In the genomic region with DNA sequence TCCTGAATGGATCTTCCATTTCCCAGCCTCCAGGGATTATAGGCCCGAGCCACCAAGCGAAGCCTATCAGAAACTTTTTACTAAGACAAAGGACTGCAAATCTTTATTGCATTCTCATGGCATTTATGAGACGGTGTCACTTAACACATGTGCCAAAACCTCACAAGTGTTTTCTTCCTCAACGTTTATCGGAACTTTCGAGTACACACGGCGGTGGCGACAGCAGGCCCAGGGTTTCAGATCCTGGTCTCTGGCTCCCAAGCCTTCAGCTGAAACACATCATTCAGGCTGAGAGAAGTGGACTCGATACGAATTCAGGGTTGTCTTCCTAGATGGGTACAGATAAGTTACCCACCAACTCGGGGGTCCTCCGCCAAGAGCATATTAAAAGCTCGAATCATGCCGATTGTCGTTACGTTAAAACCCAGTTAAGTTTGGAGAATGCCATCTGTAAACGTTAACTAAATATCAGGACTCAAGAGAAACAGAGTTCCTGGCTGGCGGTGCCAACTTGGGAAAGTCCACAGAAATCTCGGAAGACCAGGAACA, we compare ENCODE assay signal across 8 mouse cellular contexts. TPM values are rescaled to one million over a fixed set of nuclear protein-coding genes. Genes with fewer than 3 reads are reported as not detected.
DNase-seq lines count a peak whose midpoint lies in the region; ATAC-seq and TF ChIP-seq lines count a peak whose summit lies in the region.

No protein-coding gene starts in this region.

- no peaks in the 10 kb centered on the region for H3K4me1 ChIP-seq in kidney, postnatal 0 days (replicated peaks; ENCODE audit: insufficient read depth, low read length)
- peaks cover 32% of the 10 kb centered on the region for H3K4me1 ChIP-seq in bone marrow macrophage, adult 2 months (ENCODE audit: control insufficient read depth, insufficient read depth, low read length)
- H3K4me1 ChIP-seq in liver, embryonic 16.5 days (ENCODE audit: control insufficient read depth, low read depth, low read length): peaks cover 3% of the 10 kb centered on the region
- H3K4me1 ChIP-seq in stomach, embryonic 15.5 days: peaks cover 4% of the 10 kb centered on the region; the same call in 1 of the 2 replicates

- no peak for TF ChIP-seq POLR2A in bone marrow macrophage, adult 2 months (IDR thresholded peaks at IDR 0.05; ENCODE audit: borderline replicate concordance, low read depth, low read length)

- ATAC-seq in kidney, postnatal 0 days (replicated peaks; ENCODE audit: low FRiP score, low read depth): no peak
- no peak for ATAC-seq in liver, embryonic 16.5 days (ENCODE audit: low read depth)
- ATAC-seq in stomach, embryonic 15.5 days (ENCODE audit: insufficient read depth, low FRiP score, low read depth): no peak

- peak overlapping the region; percentile 58 for H3K4me2 ChIP-seq in kidney, postnatal 0 days (ENCODE audit: low read length)
- peak overlapping the region; percentile 71 for H3K4me2 ChIP-seq in liver, embryonic 16.5 days (ENCODE audit: low read depth, low read length)
- peak overlapping the region; percentile 79 for H3K4me2 ChIP-seq in stomach, embryonic 15.5 days

- H3K4me3 ChIP-seq in kidney, postnatal 0 days (replicated peaks; ENCODE audit: low read depth, low read length): peak overlapping the region; percentile 92
- H3K4me3 ChIP-seq in bone marrow macrophage, adult 2 months (ENCODE audit: insufficient read depth, low read length): peak overlapping the region; percentile 93
- peak overlapping the region; percentile 74 for H3K4me3 ChIP-seq in liver, embryonic 16.5 days (ENCODE audit: low read depth, low read length)
- H3K4me3 ChIP-seq in stomach, embryonic 15.5 days (replicated peaks): peak overlapping the region; percentile 82

- H3K9me3 ChIP-seq in kidney, postnatal 0 days (replicated peaks; ENCODE audit: low read length): no peaks in the 10 kb centered on the region
- H3K9me3 ChIP-seq in liver, embryonic 16.5 days (replicated peaks; ENCODE audit: control insufficient read depth, low read length): no peaks in the 10 kb centered on the region
- H3K9me3 ChIP-seq in stomach, embryonic 15.5 days: no peaks in the 10 kb centered on the region

- no peak for DNase-seq in kidney, postnatal 0 days (ENCODE audit: low spot score)
- DNase-seq in kidney, adult 9 months: no peak
- DNase-seq in forelimb bud, embryonic 11.5 days (ENCODE audit: low read depth, low spot score): peak; percentile 9
- DNase-seq in thymus, postnatal 4 days: no peak
- DNase-seq in right cerebral cortex, postnatal 36 days (ENCODE audit: low spot score in 2 of 2): no peak

- TF ChIP-seq CTCF in kidney, postnatal 0 days (IDR thresholded peaks at IDR 0.05; ENCODE audit: low read depth): no peak
- no peak for TF ChIP-seq CTCF in bone marrow macrophage, adult 2 months (IDR thresholded peaks at IDR 0.05; ENCODE audit: low read depth, low read length)

- H3K27me3 ChIP-seq in kidney, postnatal 0 days (ENCODE audit: insufficient read depth, low read length): no peaks in the 10 kb centered on the region
- no peaks in the 10 kb centered on the region for H3K27me3 ChIP-seq in liver, embryonic 16.5 days (ENCODE audit: control insufficient read depth, insufficient read depth, low read depth, low read length)
- no peaks in the 10 kb centered on the region for H3K27me3 ChIP-seq in stomach, embryonic 15.5 days (replicated peaks)

- H3K9ac ChIP-seq in kidney, postnatal 0 days (ENCODE audit: low read depth, low read length): peak overlapping the region; percentile 89
- H3K9ac ChIP-seq in liver, embryonic 16.5 days (ENCODE audit: low read depth, low read length): peak overlapping the region; percentile 74
- peak overlapping the region; percentile 87 for H3K9ac ChIP-seq in stomach, embryonic 15.5 days

- H3K27ac ChIP-seq in kidney, postnatal 0 days: peak overlapping the region; percentile 83
- peak overlapping the region; percentile 44 for H3K27ac ChIP-seq in bone marrow macrophage, adult 2 months (ENCODE audit: insufficient read depth, low read depth, low read length)
- H3K27ac ChIP-seq in liver, embryonic 16.5 days (ENCODE audit: low read length): peak overlapping the region; percentile 57
- H3K27ac ChIP-seq in stomach, embryonic 15.5 days: peak overlapping the region; percentile 77; the same call in 1 of the 2 replicates

- H3K36me3 ChIP-seq in kidney, postnatal 0 days (ENCODE audit: insufficient read depth, low read length): 0 out of 2 replicates have a peak, but pooled peaks cover 10% of the 10 kb centered on the region
- peaks cover 2% of the 10 kb centered on the region; the same call in 1 of the 2 replicates for H3K36me3 ChIP-seq in liver, embryonic 16.5 days (ENCODE audit: control insufficient read depth, insufficient read depth)
- H3K36me3 ChIP-seq in stomach, embryonic 15.5 days: peaks cover 23% of the 10 kb centered on the region; the same call in 1 of the 2 replicates

- WGBS in kidney, postnatal 0 days: 2% methylated on average over 20 of the region's 20 CpGs
- WGBS in liver, embryonic 16.5 days (ENCODE audit: insufficient replicate concordance): 2% methylated on average over 20 of the region's 20 CpGs
- 3% methylated on average over 20 of the region's 20 CpGs for WGBS in stomach, embryonic 15.5 days

RNA-seq across cellular contexts. Expression of a gene that starts 0.7 kb away (rescaled TPM):
- polyA plus RNA-seq in kidney, postnatal 0 days (2015; fragmentation: Nextera tagmentation; extraction: Ambion mirVana): 146 and 159 TPM in 2 replicates
- 65.4 and 73.0 TPM in 2 replicates for polyA plus RNA-seq in bone marrow macrophage, adult 2 months (2012; ENCODE audit: insufficient read depth, insufficient read length, missing spikeins)
- polyA plus RNA-seq in liver, embryonic 16.5 days (2015; fragmentation: Nextera tagmentation; extraction: Ambion mirVana): 61.2 and 65.3 TPM in 2 replicates
- polyA plus RNA-seq in stomach, embryonic 15.5 days (2015; fragmentation: Nextera tagmentation; extraction: Ambion mirVana): 163 and 178 TPM in 2 replicates

RNA-seq across cellular contexts. Expression of a gene that starts 29.5 kb away (rescaled TPM):
- 1.6 and 1.7 TPM in 2 replicates for polyA plus RNA-seq in kidney, postnatal 0 days (2015; fragmentation: Nextera tagmentation; extraction: Ambion mirVana)
- not detected in 2 replicates for polyA plus RNA-seq in bone marrow macrophage, adult 2 months (2012; ENCODE audit: insufficient read depth, insufficient read length, missing spikeins)
- polyA plus RNA-seq in liver, embryonic 16.5 days (2015; fragmentation: Nextera tagmentation; extraction: Ambion mirVana): not detected in 2 replicates
- 0.35 and 0.37 TPM in 2 replicates for polyA plus RNA-seq in stomach, embryonic 15.5 days (2015; fragmentation: Nextera tagmentation; extraction: Ambion mirVana)

RNA-seq across cellular contexts. Expression of a gene that starts 40.0 kb away (rescaled TPM):
- polyA plus RNA-seq in kidney, postnatal 0 days (2015; fragmentation: Nextera tagmentation; extraction: Ambion mirVana): 10.9 and 11.4 TPM in 2 replicates
- 13.9 and 14.2 TPM in 2 replicates for polyA plus RNA-seq in bone marrow macrophage, adult 2 months (2012; ENCODE audit: insufficient read depth, insufficient read length, missing spikeins)
- polyA plus RNA-seq in liver, embryonic 16.5 days (2015; fragmentation: Nextera tagmentation; extraction: Ambion mirVana): 3.8 and 4.1 TPM in 2 replicates
- 13.1 and 14.9 TPM in 2 replicates for polyA plus RNA-seq in stomach, embryonic 15.5 days (2015; fragmentation: Nextera tagmentation; extraction: Ambion mirVana)

RNA-seq across cellular contexts. Expression of a gene that starts 54.8 kb away (rescaled TPM):
- 0.25 and 0.38 TPM in 2 replicates for polyA plus RNA-seq in kidney, postnatal 0 days (2015; fragmentation: Nextera tagmentation; extraction: Ambion mirVana)
- polyA plus RNA-seq in bone marrow macrophage, adult 2 months (2012; ENCODE audit: insufficient read depth, insufficient read length, missing spikeins): 0.64 TPM in 1 of 2 replicates, not detected in the other
- polyA plus RNA-seq in liver, embryonic 16.5 days (2015; fragmentation: Nextera tagmentation; extraction: Ambion mirVana): 0.04 TPM in 1 of 2 replicates, not detected in the other
- 0.19 and 0.71 TPM in 2 replicates for polyA plus RNA-seq in stomach, embryonic 15.5 days (2015; fragmentation: Nextera tagmentation; extraction: Ambion mirVana)
